Mouse (Mus musculus): ENCODE results near the gene Nid1.
"Not testable (repeated sequence)": the region's sequence is repeated elsewhere in the genome, so short reads cannot be mapped to it uniquely, and the experiment has no call there.

Gene Nid1

GRCm38 (mm10) chr13:13437460-13438015 is at the start of gene Nid1:
Gene Nid1 (plus strand): TSS chr13:13437551.
- DNase-seq, result not testable (repeated sequence)

DNA sequence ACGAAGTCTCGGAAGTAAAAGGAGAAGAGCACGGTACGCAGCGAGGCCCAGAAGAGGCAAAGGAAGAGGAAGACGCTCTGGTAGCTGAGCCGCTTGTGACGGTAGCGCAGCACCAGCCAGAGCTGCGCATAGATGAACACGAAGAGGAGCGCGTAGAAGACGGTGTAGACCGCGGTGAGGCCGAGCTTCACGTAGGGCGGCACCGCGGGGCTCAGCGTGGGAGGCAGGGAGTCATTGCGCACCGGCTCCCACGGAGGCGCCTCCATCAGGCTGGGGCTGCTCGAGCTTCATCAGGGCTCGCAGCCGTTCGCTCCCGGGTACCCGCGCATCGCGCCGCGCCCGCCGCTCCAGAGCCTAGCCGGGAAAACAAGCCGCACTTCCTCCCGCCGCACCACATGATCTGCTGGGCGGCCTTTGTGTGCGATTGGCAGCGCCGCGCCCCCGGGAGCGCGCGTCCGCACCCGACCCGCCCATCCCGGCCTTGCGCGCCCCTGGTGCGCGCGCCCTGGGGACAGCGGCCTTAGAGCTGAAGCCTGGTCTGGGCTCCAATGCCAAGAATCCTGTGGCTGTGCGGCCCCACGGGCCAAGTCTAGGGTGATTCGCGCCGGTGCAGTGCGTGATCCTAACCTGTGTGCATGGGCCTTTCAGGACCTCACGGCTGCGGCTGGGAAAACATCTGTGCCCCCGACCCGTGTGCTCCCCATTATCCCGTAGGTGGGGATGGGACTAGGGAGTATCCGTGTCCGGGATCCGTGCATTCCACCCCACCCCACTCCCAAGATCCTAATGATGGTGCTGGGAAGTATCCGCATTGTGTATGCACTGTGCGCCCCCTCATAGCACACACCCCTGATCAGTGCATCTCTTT is 43.9 kb upstream of the Nid1 start, which contains the start of gene Gpr137b:
TSS of gene Gpr137b (minus strand) at position 787 of the 868 bp plus-strand sequence.
- peak; percentile 46 for DNase-seq

- not testable (repeated sequence) for DNase-seq
Measured at GRCm38 (mm10) chr13:13394096-13394395, 43.3 kb upstream of the Nid1 start.

DNA sequence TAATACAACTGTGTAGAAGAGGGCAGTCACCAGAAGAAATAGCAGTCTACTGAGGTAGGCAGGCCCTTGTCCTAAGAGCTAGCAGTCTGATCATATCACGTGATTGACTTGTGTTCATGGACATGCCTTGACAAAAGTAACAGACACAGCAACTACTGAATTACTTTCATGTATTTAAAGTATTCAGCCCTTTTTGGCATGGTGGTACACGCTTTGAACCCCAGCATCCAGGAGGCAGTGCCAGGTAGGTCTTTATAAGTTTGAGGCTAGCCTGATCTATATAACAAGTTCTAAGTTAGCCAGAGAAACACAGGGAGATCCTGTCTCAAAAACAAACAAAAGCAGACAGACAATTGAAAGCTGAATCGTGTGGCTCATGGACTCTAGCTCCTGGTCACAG is 36.5 kb upstream of the Nid1 start:
- DNase-seq, result not testable (repeated sequence)

- DNase-seq, result not testable (repeated sequence)
Measured at GRCm38 (mm10) chr13:13402818-13403217, 34.5 kb upstream of the Nid1 start.

DNA sequence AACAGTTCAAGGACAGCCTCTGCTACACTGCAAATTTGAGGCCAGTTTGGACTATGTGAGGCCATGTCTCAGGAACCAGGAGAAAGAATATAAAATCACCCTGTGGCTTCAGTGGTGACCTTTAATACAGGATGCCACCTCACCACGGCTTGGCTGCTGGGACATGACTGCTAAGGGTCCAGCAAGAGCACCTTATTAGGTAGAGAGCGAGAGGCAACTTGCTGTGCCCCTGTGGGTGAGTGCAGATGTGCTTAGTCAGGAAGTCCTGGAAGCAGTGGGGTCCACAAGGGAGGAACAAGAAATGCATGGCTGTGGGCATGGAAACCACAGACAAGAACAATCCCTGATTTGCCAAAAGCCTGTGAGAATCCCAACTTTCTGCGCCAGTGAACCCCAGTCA is 34.0 kb upstream of the Nid1 start:
- not testable (repeated sequence) for DNase-seq

GRCm38 (mm10) chr13:13403839-13404238 is 33.5 kb upstream of the Nid1 start:
- DNase-seq, result not testable (repeated sequence)

DNA sequence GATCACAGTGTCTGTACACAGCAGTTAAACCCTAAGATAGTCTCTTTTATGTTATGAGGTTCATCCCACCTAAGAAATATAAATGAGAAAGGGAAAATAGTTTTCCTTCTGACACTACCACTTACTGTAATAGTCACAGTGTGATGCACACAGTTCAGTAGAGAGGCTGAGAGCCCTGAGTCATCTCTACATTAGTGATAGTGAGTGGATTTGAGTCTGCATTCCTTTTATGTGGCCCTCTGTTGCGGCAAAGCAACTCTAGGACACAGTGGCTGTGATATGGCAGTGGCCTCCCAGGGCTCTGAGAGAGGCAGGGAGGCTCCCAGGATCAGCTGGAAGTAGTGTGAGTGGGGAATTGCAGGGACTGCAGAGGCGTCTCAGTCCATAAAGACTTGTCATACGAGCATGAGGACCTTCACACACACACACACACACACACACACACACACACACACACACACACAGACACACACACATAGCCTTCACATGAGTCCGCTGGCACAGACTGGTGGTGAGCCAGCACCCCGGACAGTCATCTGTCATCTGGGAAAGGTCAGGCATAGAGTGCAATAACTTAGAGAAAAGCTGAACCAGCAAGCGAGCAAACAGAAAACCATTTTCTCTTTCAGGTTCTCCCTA is 32.7 kb upstream of the Nid1 start:
- not testable (repeated sequence) for DNase-seq

DNA sequence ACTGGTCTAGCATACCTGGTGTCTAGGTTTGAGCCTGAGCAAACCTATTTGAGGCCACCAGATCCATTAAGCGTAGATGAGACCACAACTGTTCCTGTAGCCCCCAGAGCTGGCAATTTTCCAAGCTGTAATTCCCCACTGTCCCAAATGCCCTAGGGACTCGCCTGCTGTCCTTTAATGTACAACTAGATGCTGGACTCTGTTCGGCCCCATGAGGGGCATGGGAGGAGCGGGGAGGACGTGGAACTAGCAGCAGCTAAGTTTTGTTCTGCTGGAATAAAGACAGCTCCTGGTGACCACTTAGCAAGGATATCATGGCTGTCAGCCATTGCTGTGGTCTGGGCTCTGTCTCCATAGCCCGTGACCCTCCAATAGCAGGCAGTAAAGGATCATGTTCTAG is 31.8 kb upstream of the Nid1 start:
- not testable (repeated sequence) for DNase-seq

DNA sequence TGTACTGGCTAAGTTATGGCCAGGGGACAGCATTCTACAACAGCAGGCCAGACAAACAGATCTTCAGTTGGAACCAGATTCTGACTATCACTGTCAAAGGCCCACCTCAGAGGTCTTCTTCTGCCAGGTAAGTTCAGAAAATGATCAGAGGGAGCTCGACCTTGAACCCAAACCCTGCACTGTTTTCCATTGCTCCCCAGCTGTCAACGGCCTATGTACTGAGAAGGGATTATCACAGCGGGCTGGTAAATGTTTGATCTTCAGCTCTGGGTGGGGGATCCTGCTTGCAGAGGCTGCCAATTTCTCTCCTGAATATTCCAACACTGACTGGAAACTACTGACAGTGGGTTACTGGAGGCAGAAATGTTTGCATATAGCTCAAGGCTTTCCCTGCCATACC is 23.1 kb upstream of the Nid1 start:
- DNase-seq, result no peak

GRCm38 (mm10) chr13:13415120-13416006 is 22.0 kb upstream of the Nid1 start:
- DNase-seq, result not testable (repeated sequence)

DNA sequence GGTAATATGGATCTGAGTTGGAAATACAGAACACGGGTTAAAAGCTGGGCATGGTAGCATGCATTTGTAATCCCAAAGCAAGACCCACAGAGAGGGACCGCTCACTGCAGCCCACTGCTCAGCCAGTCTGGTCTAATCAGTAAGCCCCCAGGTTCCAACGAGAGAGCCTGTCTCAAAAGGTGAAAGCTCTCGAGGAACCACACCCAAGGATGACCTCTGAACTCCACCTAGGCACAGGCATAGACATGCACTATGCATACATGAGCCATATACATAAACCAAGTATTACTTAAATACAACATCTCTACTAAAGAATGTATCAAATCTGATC is 21.4 kb upstream of the Nid1 start:
- DNase-seq, result not testable (repeated sequence)

GRCm38 (mm10) chr13:13418859-13419258 is 18.5 kb upstream of the Nid1 start:
- not testable (repeated sequence) for DNase-seq

DNA sequence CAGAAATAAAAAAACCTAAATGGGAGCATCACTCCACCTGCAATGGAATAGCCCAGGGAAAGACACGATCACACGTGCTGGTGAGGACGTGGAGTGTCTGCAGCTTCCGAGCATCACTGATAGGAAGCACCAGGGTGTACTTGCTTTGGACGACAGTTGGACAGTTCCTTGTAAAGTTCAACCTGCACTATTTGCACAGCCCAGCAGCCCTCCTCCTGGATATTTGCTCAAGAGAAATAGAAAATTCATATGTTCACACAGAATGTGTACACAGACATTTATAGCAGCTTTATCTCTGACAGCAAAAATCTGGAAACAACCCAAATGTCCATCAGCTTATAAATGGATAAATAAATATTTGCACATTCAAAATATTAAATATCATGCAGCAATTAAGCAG is 14.1 kb upstream of the Nid1 start:
- not testable (repeated sequence) for DNase-seq

DNA sequence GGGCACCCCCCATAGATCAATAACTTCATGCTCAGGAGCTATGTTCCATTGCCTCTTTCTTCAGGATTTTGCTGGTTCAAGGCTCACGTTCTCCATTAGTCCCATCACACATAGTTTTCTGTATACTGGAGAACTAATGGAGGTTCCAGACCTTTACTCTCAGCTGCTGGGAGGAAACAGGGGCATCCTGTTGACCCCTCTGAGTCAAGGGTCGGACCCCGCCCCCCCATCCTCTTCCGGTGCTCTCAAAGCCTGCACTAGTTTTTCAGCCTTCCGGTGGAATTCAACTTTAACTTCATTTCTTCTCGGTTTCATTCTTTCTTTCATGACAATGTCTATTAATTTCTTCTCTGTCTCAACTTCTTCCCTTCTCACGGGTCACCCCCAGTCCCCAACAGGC is 1.2 kb upstream of the Nid1 start:
- DNase-seq, result not testable (repeated sequence)

GRCm38 (mm10) chr13:13438112-13438953 is 982 bp downstream of the Nid1 start:
- not testable (repeated sequence) for DNase-seq

- DNase-seq, result not testable (repeated sequence)
Measured at GRCm38 (mm10) chr13:13445601-13446000, 8.2 kb downstream of the Nid1 start.

DNA sequence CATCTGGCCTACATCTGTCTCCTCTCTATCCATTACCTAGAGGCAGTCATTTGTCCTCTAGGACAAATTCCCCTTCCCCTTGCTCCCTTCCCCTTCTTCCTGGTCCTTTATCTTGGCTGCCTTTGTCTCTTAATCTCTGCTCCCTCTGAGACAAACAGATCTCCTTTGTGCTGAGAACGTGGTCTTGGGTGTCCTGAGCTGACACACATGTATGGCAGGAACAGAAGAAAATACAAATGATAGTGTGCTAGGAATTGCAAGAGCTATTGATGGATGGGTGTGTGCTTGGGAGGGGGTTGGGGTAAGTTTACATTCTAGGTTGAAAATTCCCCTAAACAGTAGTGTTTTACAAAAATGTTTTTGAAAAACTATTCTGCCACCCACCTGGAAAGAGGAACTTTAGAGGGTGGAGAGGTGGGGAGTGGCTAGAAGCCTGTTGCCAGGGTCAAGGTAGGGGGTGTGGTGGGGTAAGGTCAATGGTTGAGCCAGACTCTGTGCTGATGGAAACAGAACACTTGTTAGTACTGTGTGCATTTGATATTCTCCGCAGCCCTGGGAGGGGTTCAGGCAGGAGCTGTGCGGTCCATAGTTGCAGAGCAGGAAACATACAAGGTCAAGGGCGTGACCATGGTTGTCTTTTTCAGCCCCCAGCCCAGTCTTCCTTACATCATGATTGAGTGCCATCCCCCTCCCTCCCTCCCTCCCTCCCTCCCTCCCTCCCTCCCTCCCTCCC is 9.5 kb downstream of the Nid1 start:
- DNase-seq, result not testable (repeated sequence)

DNA sequence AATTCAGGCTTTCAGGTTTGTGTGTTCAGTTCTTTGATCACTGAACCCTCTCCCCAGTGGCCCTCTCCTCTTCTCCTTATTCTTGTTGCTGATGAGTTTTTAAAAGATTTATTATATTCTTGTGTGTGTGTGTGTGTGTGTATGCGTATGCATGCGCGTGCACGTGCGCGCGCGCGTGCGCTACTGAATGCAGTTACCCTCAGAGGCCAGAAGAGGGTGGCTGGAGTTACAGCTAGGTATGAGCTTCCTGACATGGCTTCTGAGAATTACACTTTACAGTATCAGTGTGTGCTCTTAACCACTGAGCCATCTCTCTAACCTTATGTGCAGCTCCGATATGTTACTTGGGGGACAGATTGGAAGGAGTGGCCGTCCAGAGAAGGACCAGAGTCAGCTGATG is 12.6 kb downstream of the Nid1 start:
- not testable (repeated sequence) for DNase-seq

DNA sequence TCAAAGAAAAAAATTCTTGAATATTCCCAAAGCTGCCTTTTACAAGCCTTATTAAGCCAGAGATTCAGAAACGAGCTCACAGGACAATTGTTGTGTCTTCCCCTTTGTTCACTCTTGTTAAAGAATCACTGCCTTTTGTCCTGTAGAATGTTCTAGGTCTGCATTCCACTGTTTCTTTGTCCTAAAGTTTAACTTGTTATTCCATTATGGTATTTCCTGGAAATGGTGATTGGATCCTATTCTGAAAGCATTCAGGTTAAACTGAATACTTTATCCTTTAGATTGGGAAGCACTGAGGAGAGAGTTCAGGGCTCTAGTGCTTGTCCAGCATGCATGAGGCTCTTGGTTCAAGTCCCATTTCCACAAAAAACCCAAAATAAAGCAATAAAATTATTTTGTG is 13.6 kb downstream of the Nid1 start:
- DNase-seq, result not testable (repeated sequence)

DNA sequence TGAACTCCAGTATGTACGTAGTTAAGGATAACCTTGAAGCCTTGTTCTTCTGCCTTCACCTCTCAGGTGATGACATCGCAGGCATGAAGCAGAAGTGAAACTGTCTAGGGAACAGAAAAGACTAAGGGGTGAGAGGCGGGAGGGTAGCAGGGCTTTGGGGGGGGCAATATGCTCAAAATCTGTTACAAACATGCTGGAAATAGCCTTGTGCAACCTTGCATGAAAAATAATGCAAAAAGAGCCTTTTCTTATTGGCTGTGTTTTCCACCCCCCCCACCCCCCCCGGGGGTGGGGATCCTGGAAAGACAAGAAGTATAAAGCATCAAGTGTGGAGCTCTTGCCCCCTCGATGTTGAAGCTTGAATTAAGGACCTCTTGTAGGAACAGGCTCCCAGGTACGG is 16.0 kb downstream of the Nid1 start:
- DNase-seq, result not testable (repeated sequence)
